23 mouse cellular contexts compared by ENCODE assay signal in the genomic region with DNA sequence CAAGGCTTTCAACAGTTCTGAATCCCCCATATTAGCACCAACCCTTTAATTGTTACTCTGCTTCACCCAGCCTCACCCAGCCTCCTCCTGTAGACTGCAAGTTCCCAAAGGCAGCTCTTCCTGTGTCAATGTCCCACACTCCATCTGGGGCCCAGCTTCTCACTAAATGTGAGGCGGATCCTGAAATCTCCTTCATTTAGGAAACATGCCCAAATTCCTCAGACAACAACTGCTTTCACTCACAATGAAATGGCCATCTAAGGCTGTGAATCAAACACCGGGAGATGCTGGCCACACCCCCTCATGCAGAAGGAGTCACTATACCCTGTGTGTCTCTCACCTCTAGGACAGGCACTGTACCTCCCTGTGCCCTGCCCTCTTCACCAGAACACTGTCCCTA. TPM values are rescaled to one million over a fixed set of nuclear protein-coding genes. Genes with fewer than 3 reads are reported as not detected.
DNase-seq lines count a peak whose midpoint lies in the region; ATAC-seq and TF ChIP-seq lines count a peak whose summit lies in the region.
"Had no signal": no experiment of that assay in that cellular context is flagged by ENCODE, and none has a peak within 500 bp of the region (broad histone marks: within the 10 kb centered on the region; RNA-seq: fewer than 3 reads in every experiment).

No protein-coding gene starts in this region.

- ATAC-seq in frontal cortex, adult (ENCODE audit: low TSS enrichment): 0 out of 2 replicates have a peak, but pooled peaks have one; percentile 21
- ATAC-seq: forebrain, embryonic 15.5 days; inflammation-experienced regulatory T-cells, adult 6 months; liver, postnatal 0 days; lung, postnatal 0 days; midbrain, embryonic 16.5 days had no signal

- no peak for TF ChIP-seq CTCF in olfactory bulb, adult 2 months (IDR thresholded peaks at IDR 0.05; ENCODE audit: insufficient read depth, low read depth, low read length)

- H3K27ac ChIP-seq in olfactory bulb, adult 2 months (ENCODE audit: insufficient read depth, low read depth, low read length): peak overlapping the region; percentile 84
- H3K27ac ChIP-seq: forebrain, embryonic 15.5 days; heart, adult 2 months; hindbrain, embryonic 13.5 days; macrophage had no signal

- peaks cover 47% of the 10 kb centered on the region for H3K4me1 ChIP-seq in olfactory bulb, adult 2 months (ENCODE audit: control insufficient read depth, insufficient read depth, low read length)

- DNase-seq in frontal cortex, postnatal 36 days (ENCODE audit: low spot score in 2 of 2): no peak
- DNase-seq in 3T3-L1 (ENCODE audit: low read depth, low spot score): peak; percentile 38
- DNase-seq in NIH3T3 (ENCODE audit: low read depth): peak; percentile 52
- no peak for DNase-seq in gastrocnemius, adult 8-10 months (ENCODE audit: low spot score in 2 of 2)
- no peak for DNase-seq in heart, adult 11 months
- DNase-seq: cerebellum, adult 18-20 months; cerebellum, postnatal 14 days; gastrocnemius, postnatal 25 days; heart, adult 2 months; kidney, adult 8-10 months; liver, postnatal 0 days; right cerebral cortex, adult 18-20 months; right cerebral cortex, postnatal 4 days had no signal

- 24% methylated on average over 2 of the region's 2 CpGs for WGBS in olfactory bulb, adult 2 months

- no peak overlapping the region for H3K4me3 ChIP-seq in olfactory bulb, adult 2 months (ENCODE audit: insufficient read depth, low read depth, low read length)
- H3K4me3 ChIP-seq: forebrain, embryonic 15.5 days; heart, adult 2 months; hindbrain, embryonic 13.5 days had no signal

- TF ChIP-seq POLR2A in olfactory bulb, adult 2 months (IDR thresholded peaks at IDR 0.05; ENCODE audit: insufficient read depth, low read depth, low read length): no peak

RNA-seq across cellular contexts. Expression of gene Gnat2, which starts 2.7 kb away (rescaled TPM):
- not detected in 2 replicates for polyA plus RNA-seq in olfactory bulb, adult 2 months (2012; ENCODE audit: insufficient read depth, insufficient read length, low replicate concordance, missing spikeins)
- total RNA-seq in gastrocnemius, adult 8-10 months (2022): 1 to 10 TPM in 1 of 4 experiments, under 1 TPM in 3; 0.62 to 1.1 (median 0.82) TPM
- total RNA-seq: heart, postnatal 25 days; left cerebral cortex, postnatal 25 days had no signal
- polyA plus RNA-seq: heart, adult 2 months; inflammation-experienced regulatory T-cells, adult 6 months; macrophage had no signal

RNA-seq across cellular contexts. Expression of gene Ampd2, which starts 3.5 kb away (rescaled TPM):
- polyA plus RNA-seq in olfactory bulb, adult 2 months (2012; ENCODE audit: insufficient read depth, insufficient read length, low replicate concordance, missing spikeins): not detected in 2 replicates
- 1 to 10 TPM; 3.1 to 4.4 (median 3.6) TPM for total RNA-seq in gastrocnemius, adult 8-10 months (2022)

RNA-seq across cellular contexts. Expression of gene Gstm4, which starts 45.2 kb away (rescaled TPM):
- not detected in 2 replicates for polyA plus RNA-seq in olfactory bulb, adult 2 months (2012; ENCODE audit: insufficient read depth, insufficient read length, low replicate concordance, missing spikeins)
- total RNA-seq in gastrocnemius, adult 8-10 months (2022): 10 to 100 TPM; 11.7 to 18.7 (median 14.1) TPM

RNA-seq across cellular contexts. Expression of gene Gnai3, which starts 56.0 kb away (rescaled TPM):
- not detected in 2 replicates for polyA plus RNA-seq in olfactory bulb, adult 2 months (2012; ENCODE audit: insufficient read depth, insufficient read length, low replicate concordance, missing spikeins)
- total RNA-seq in gastrocnemius, adult 8-10 months (2022): 10 to 100 TPM in 3 of 4 experiments, 1 to 10 TPM in 1; 7.7 to 11.5 (median 10.5) TPM

Comparison
In these comparisons a context has a peak if more than half of its experiments do, and no peak if none do; other contexts are left out.
1. DNase-seq: peak in 3T3-L1 (single experiment) and NIH3T3 (single experiment); none in frontal cortex, postnatal 36 days (0 of 2), gastrocnemius, adult 8-10 months (0 of 2) and heart, adult 11 months (single experiment).